Mouse (Mus musculus) G1E (cell line): ENCODE results near the gene Cog3. TPM values are rescaled to one million over a fixed set of nuclear protein-coding genes. Genes with fewer than 3 reads are reported as not detected.

Source experiments
- ATAC-seq: 2 replicates; pipeline ENCODE4 v1.8.0; 2016; ENCODE audit warnings: mild to moderate bottlenecking; ENCODE audit not compliant: insufficient number of reproducible peaks, poor library complexity, low FRiP score, severe bottlenecking; ENCODE audit errors: extremely low read depth
- DNase-seq: peaks from one replicate; pipeline ENCODE4 v3.0.0; 2012; ENCODE audit warnings: low spot score
- H3K27me3 ChIP-seq: 2 replicates; pipeline ENCODE4 v1.6.1; 2012; ENCODE audit warnings: mild to moderate bottlenecking, low read length, inconsistent platforms; ENCODE audit not compliant: insufficient read depth
- H3K36me3 ChIP-seq: replicated peaks from 2 replicates; pipeline ENCODE3; 2012; ENCODE audit warnings: mild to moderate bottlenecking, inconsistent platforms
- H3K4me1 ChIP-seq: 2 replicates; pipeline ENCODE4 v1.6.1; 2012; ENCODE audit warnings: low read depth, low read length, inconsistent platforms, mixed read lengths; ENCODE audit not compliant: insufficient read depth
- H3K4me3 ChIP-seq: 2 replicates; pipeline ENCODE4 v1.5.1; 2012; ENCODE audit warnings: low read depth, mild to moderate bottlenecking, inconsistent platforms, low read length, moderate library complexity, mixed read lengths
- H3K9me3 ChIP-seq: replicated peaks from 2 replicates; pipeline ENCODE4 v1.6.1; 2012; ENCODE audit warnings: inconsistent platforms
- CTCF ChIP-seq: IDR thresholded peaks from 2 replicates; pipeline ENCODE4 v1.5.1; 2012; ENCODE audit warnings: low read depth, low read length, inconsistent platforms, mixed read lengths
- GATA1 ChIP-seq: IDR thresholded peaks from 2 replicates; pipeline ENCODE4 v1.6.1; 2012; ENCODE audit warnings: borderline replicate concordance, low read length, inconsistent platforms, mixed read lengths
- GATA2 ChIP-seq: IDR thresholded peaks from 2 replicates; pipeline ENCODE4 v1.6.1; 2012; ENCODE audit warnings: low read depth, low read length, inconsistent platforms, borderline replicate concordance
- POLR2AphosphoS5 ChIP-seq: IDR thresholded peaks from 2 replicates; pipeline ENCODE4 v1.6.1; 2012; ENCODE audit warnings: low read depth, low read length, inconsistent platforms; ENCODE audit not compliant: insufficient replicate concordance
- TAL1 ChIP-seq: conservative IDR thresholded peaks from 2 replicates; pipeline ENCODE4 v1.6.1; 2012; ENCODE audit warnings: low read depth, low read length, inconsistent platforms, mixed read lengths
- polyA plus RNA-seq: library from polyadenylated mRNA; stranded (reverse); fragments of >175 nt; gene quantifications from 2 replicates; pipeline ENCODE4 v1.2.3, GENCODE M21; 2012
- total RNA-seq, 2 experiments: library from RNA; stranded (forward) in 1 of 2; stranded (reverse) in 1 of 2; fragments of 200-1000 nt in 1 of 2; fragments of >200 nt in 1 of 2; fragmentation: Nextera tagmentation in 1 of 2; gene quantifications; 2 replicates each; pipeline ENCODE4 v1.2.3; 2014 to 2017

Gene Cog3
- total and polyA plus RNA-seq, 3 experiments: 6.2 to 34.8 (median 34.1) TPM

DNA sequence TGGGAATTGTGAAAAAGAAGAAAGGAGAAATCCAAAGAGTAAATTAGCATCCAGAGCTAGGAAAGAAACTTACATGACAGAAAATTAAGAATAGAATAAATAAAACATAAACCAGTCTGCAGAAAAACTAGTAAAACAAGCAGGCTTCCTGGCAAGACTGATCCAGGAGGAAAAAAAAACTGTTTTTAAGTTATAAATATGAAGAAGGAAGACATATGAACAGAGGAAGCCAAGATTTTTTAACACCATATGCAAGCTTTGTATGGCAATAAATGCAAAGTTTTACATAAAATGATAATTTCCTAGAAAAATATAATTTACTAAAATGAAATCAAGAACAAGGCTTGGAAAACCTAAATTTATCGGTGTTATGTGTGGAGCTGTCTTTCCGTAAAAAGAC lies 63.9 kb downstream of the Cog3 start:
- Histone ChIP-seq H3K27me3 (0 out of 2 replicates have a peak, but pooled peaks cover 6% of the 10 kb centered on the region), H3K9me3 (no peaks in the 10 kb centered on the region), H3K4me1 (no peaks in the 10 kb centered on the region; the same call in 1 of the 2 replicates), H3K36me3 (no peaks in the 10 kb centered on the region), H3K4me3 (no peak overlapping the region)
- DNase-seq (no peak), ATAC-seq (no peak)
- TF ChIP-seq CTCF: no peak
- no peak for TF ChIP-seq POLR2AphosphoS5
- TF ChIP-seq TAL1: no peak
- no peak for TF ChIP-seq GATA1
- no peak for TF ChIP-seq GATA2

DNA sequence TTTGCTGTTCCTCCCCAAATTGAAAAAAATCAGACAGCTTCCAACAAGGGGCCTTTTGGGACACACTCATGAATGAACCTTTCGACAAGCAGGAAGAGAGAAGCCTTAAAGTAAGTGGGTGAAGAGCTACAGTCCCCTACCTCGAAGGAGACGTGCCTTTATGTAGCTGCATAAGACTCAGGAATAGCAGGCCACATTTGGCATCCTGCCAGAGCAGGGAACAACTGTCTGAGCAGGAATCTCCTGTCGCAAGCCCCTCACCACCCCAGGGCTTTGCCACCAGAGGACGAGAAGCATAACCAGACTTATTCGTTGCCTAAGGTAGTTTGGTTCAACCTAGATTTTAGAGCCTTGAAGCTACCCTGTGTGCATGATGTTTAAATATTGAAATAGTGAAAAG lies 78.0 kb downstream of the Cog3 start:
- ATAC-seq: no peak
- Histone ChIP-seq H3K36me3 (no peaks in the 10 kb centered on the region), H3K27me3 (peaks cover 5% of the 10 kb centered on the region; the same call in 1 of the 2 replicates)

DNA sequence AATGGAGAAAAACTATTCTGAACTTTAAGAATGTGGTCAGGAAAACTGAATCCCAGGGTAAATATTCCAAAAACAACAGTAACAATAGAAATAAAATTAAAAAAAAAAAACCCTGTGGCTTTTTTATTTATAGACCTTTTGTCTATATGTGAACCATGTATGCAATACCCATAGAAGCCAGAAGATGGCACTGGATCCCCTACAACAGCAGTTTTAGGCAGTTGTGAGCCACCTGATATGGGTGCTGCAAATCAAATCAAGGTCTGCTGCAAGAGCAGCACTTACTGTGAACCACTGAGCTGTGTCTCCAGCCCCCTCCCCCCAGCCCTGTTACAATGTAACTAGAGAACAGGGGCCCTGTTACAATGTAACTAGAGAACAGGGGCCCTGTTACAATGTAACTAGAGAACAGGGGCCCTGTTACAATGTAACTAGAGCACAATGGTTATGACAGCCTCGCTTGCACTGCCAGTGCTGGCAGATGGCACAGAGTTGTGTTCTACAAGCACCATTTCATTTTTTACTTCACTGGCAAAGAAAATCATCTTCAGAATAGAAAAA lies 85.2 kb downstream of the Cog3 start:
- DNase-seq (no peak), ATAC-seq (no peak)
- H3K4me3 ChIP-seq: no peak overlapping the region
- H3K9me3 ChIP-seq: no peaks in the 10 kb centered on the region
- no peaks in the 10 kb centered on the region for H3K36me3 ChIP-seq
- H3K27me3 ChIP-seq: peaks cover 2% of the 10 kb centered on the region; the same call in 1 of the 2 replicates
- no peaks in the 10 kb centered on the region for H3K4me1 ChIP-seq
- TF ChIP-seq TAL1 (no peak), POLR2AphosphoS5 (no peak), GATA1 (no peak), CTCF (no peak), GATA2 (no peak)

More for the DNA sequence above, 78.0 kb downstream of the Cog3 start:
- H3K4me1 ChIP-seq: no peaks in the 10 kb centered on the region
- no peak overlapping the region for H3K4me3 ChIP-seq
- no peak for DNase-seq
- no peaks in the 10 kb centered on the region for H3K9me3 ChIP-seq
- TF ChIP-seq GATA1 (no peak), TAL1 (no peak), GATA2 (no peak), POLR2AphosphoS5 (no peak), CTCF (no peak)

DNA sequence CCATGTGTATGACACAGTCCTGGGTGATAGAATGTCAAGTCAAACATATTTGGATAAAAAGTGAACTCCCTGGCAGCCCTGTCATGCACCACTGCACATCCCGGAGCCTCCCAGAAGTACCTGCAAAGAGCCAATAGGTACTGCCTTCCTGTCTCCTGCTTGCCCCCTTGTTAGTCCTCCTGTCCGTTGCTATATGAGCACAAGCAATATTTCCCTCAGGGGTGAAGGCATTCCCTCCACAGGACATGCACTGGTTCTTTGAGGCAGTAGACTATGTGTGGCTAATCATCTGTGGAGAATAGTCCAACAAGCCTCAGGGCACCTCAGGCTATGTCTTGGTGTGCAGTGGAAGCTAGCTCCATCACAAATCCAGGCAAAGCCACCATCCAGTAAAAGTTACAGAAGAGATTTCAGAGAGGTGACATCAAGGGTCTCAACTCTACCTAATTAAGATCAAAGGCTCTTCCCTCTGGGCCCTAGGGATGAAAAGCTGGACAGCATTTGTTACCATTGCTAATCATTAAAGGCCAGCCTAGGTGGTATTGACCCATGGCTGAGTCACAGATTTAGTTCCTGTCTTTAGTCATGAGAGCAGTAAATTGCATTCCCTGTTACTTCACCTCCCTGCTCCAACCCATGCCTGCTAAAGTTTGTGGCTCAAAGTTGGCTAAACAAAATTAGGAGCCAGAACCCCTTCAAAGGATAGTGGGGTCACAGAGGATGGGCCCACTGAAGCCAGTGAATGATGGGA lies 88.7 kb downstream of the Cog3 start:
- TF ChIP-seq TAL1: no peak
- no peak for TF ChIP-seq POLR2AphosphoS5
- no peak for TF ChIP-seq GATA2
- TF ChIP-seq CTCF: no peak
- TF ChIP-seq GATA1: no peak
- Histone ChIP-seq H3K36me3 (no peaks in the 10 kb centered on the region), H3K4me1 (no peaks in the 10 kb centered on the region), H3K4me3 (no peak overlapping the region), H3K27me3 (no peaks in the 10 kb centered on the region; the same call in 1 of the 2 replicates), H3K9me3 (no peaks in the 10 kb centered on the region)
- DNase-seq (no peak), ATAC-seq (no peak)

DNA sequence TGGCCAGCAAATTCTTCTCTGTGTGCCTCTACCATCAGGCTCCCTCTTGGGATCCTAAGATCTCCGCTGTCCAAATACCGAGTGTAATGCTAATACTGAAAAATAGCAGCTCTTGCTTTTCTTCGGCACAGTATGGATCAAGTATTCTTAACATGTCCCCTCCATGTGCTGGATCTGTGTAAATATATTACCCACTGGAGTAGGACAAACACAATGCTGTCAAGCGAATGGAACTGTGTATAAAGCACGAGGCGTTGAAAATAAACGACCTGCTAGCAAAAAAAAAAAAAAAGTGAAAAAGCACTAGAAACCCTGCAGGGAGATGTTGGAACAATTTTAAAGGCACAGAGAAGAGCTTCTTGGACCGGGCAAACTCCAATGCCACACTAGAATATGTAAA lies 92.8 kb downstream of the Cog3 start:
- Histone ChIP-seq H3K4me3 (no peak overlapping the region), H3K9me3 (no peaks in the 10 kb centered on the region), H3K36me3 (no peaks in the 10 kb centered on the region), H3K4me1 (no peaks in the 10 kb centered on the region), H3K27me3 (peaks cover 4% of the 10 kb centered on the region; the same call in 1 of the 2 replicates)
- DNase-seq: no peak
- no peak for TF ChIP-seq GATA2
- TF ChIP-seq POLR2AphosphoS5: no peak
- TF ChIP-seq CTCF: no peak
- no peak for ATAC-seq

DNA sequence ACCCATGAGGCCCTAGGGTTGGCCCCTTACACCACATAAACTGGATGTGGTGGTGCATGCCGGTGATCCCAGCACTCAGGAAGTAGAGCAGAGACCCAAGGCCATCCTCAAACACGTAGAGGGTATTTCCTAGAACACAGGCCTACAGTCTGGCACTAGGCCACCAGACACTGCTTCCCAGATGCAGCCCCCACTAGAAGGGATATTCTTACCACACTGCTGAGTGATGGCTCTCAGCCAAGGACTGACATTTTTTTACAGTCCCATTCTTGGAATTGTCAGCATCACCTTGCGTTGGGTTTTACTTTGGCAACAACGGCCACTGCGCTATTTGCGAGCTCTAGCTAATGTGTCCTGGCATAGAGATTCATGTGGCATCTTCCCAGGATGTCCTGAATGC lies 93.4 kb downstream of the Cog3 start:
- Histone ChIP-seq H3K9me3 (no peaks in the 10 kb centered on the region), H3K4me1 (no peaks in the 10 kb centered on the region), H3K27me3 (peaks cover 4% of the 10 kb centered on the region; the same call in 1 of the 2 replicates), H3K4me3 (no peak overlapping the region), H3K36me3 (no peaks in the 10 kb centered on the region)
- no peak for DNase-seq
- TF ChIP-seq TAL1: no peak
- TF ChIP-seq CTCF: no peak
- TF ChIP-seq GATA1: no peak
- no peak for ATAC-seq

Other genes with a start within 250 kb of the Cog3 start
- not detected in 2 replicates for gene Spert, start 161.4 kb downstream of the Cog3 start, total RNA-seq (2014; fragmentation: Nextera tagmentation)
- gene Spert, start 161.4 kb downstream of the Cog3 start, total RNA-seq (2017): 0.06 and 0.66 TPM in 2 replicates
- not detected in 2 replicates for gene Spert, start 161.4 kb downstream of the Cog3 start, polyA plus RNA-seq
- not detected in 2 replicates for gene Erich6b, start 112.3 kb downstream of the Cog3 start, total RNA-seq (2014; fragmentation: Nextera tagmentation)
- 0.17 TPM in 1 of 2 replicates, not detected in the other for gene Erich6b, start 112.3 kb downstream of the Cog3 start, total RNA-seq (2017)
- gene Erich6b, start 112.3 kb downstream of the Cog3 start, polyA plus RNA-seq: not detected in 2 replicates
- 33.9 and 40.4 TPM in 2 replicates for gene Slc25a30, start 32.5 kb upstream of the Cog3 start, total RNA-seq (2014; fragmentation: Nextera tagmentation)
- gene Slc25a30, start 32.5 kb upstream of the Cog3 start, total RNA-seq (2017): 20.3 and 20.5 TPM in 2 replicates
- gene Slc25a30, start 32.5 kb upstream of the Cog3 start, polyA plus RNA-seq: 44.3 and 54.7 TPM in 2 replicates
- 2,208 and 2,341 TPM in 2 replicates for gene Tpt1, start 90.6 kb upstream of the Cog3 start, total RNA-seq (2014; fragmentation: Nextera tagmentation)
- 819 and 896 TPM in 2 replicates for gene Tpt1, start 90.6 kb upstream of the Cog3 start, total RNA-seq (2017)
- gene Tpt1, start 90.6 kb upstream of the Cog3 start, polyA plus RNA-seq: 1,947 and 1,988 TPM in 2 replicates
- not detected in 2 replicates for gene Kctd4, start 200.5 kb upstream of the Cog3 start, total RNA-seq (2014; fragmentation: Nextera tagmentation)
- gene Kctd4, start 200.5 kb upstream of the Cog3 start, total RNA-seq (2017): 0.06 and 0.11 TPM in 2 replicates
- gene Kctd4, start 200.5 kb upstream of the Cog3 start, polyA plus RNA-seq: not detected in 2 replicates